Mouse (Mus musculus): ENCODE measurements at regions not wholly inside any gene's neighbourhood (a gene's known extent, or its start where the extent isn't known, plus 50 kb on each side); places are given as distances from the start of the nearest gene placed in this dataset.

DNA sequence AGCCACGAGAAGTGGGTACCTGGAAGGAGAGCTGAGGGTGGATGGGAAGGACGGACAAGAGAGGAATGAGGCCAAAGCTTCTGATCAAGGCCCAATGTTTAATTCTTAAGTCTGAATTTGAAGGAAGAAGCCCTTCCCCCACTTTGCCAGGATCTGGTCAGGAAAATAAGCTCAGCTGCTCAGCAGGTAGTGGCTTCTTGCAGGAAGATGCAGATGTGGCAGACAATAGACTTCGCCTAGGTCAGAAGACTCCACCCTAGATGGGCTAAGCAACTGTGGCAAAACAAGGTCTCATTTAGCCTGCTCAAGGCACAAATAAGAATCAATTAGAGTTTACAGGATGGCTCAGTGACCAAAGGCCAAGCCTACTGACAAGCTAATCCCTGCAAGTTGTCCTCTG lies 330.4 kb upstream of the Ercc4 start:
- no peaks in the 10 kb centered on the region for H3K4me1 ChIP-seq (ENCODE audit: control insufficient read depth in 1 of 2, insufficient read depth in 2 of 2, low read length in 2 of 2)
- no peak overlapping the region for H3K27ac ChIP-seq (ENCODE audit: control insufficient read depth, low read depth, low read length)
- H3K9me3 ChIP-seq (replicated peaks; ENCODE audit: insufficient read depth, low read length): no peaks in the 10 kb centered on the region
- no peaks in the 10 kb centered on the region for H3K79me2 ChIP-seq (ENCODE audit: control insufficient read depth, insufficient read depth, low read length, poor library complexity)
- no peak overlapping the region for H3K9ac ChIP-seq (ENCODE audit: control insufficient read depth, low read depth, low read length, poor library complexity, severe bottlenecking)
- no peak for DNase-seq (ENCODE audit: low read depth, low spot score)
- no peak overlapping the region for H3K4me3 ChIP-seq (ENCODE audit: control insufficient read depth in 1 of 2, insufficient read depth in 1 of 2, low read depth in 2 of 2, low read length in 2 of 2)
- no peaks in the 10 kb centered on the region for H3K27me3 ChIP-seq (ENCODE audit: control insufficient read depth in 1 of 2, insufficient read depth in 2 of 2, low read length in 2 of 2)
- no peaks in the 10 kb centered on the region for H3K36me3 ChIP-seq (ENCODE audit: control insufficient read depth in 1 of 2, insufficient read depth in 2 of 2, low read length in 2 of 2)
- TF ChIP-seq ZMIZ1 (IDR thresholded peaks at IDR 0.05; ENCODE audit: low read depth, low read length): no peak
- no peak for TF ChIP-seq ZC3H11A (IDR thresholded peaks at IDR 0.05; ENCODE audit: low read depth, low read length)
- TF ChIP-seq MAFK (IDR thresholded peaks at IDR 0.05; ENCODE audit: borderline replicate concordance, low read depth, low read length): no peak
- TF ChIP-seq POLR2AphosphoS2 (IDR thresholded peaks at IDR 0.05; ENCODE audit: low read length): no peak
- no peak for TF ChIP-seq MYB (IDR thresholded peaks at IDR 0.05; ENCODE audit: low read depth, low read length)
- no peak for TF ChIP-seq RAD21 (IDR thresholded peaks at IDR 0.05; ENCODE audit: low read depth, low read length)
- TF ChIP-seq UBTF (IDR thresholded peaks at IDR 0.05; ENCODE audit: borderline replicate concordance, insufficient read depth, low read depth, low read length): no peak
- no peak for TF ChIP-seq MYC (IDR thresholded peaks at IDR 0.05; ENCODE audit: low read depth, low read length)
- TF ChIP-seq EP300 (IDR thresholded peaks at IDR 0.05; ENCODE audit: low read depth in 1 of 2, low read length in 2 of 2): no peak
- TF ChIP-seq NELFE (IDR thresholded peaks at IDR 0.05; ENCODE audit: low read depth, low read length): no peak
- no peak for TF ChIP-seq TCF12 (IDR thresholded peaks at IDR 0.05; ENCODE audit: low read depth, low read length)
- TF ChIP-seq POLR2A (IDR thresholded peaks at IDR 0.05; ENCODE audit: control insufficient read depth in 1 of 2, insufficient read depth in 1 of 2, low read depth in 1 of 2, low read length in 2 of 2, poor library complexity in 1 of 2): no peak
- TF ChIP-seq TBP (IDR thresholded peaks at IDR 0.05; ENCODE audit: low read depth, low read length): no peak
- no peak for TF ChIP-seq CTCF (IDR thresholded peaks at IDR 0.05 in 2 of 3, conservative IDR thresholded peaks at IDR 0.05 in 1 of 3; ENCODE audit: control insufficient read depth in 1 of 3, insufficient read depth in 1 of 3, low read depth in 2 of 3, low read length in 3 of 3, poor library complexity in 1 of 3, severe bottlenecking in 1 of 3)
- TF ChIP-seq GATA1 (IDR thresholded peaks at IDR 0.05; ENCODE audit: low read depth, low read length): no peak
- no peak for TF ChIP-seq MAZ (IDR thresholded peaks at IDR 0.05; ENCODE audit: low read depth, low read length)
- TF ChIP-seq POLR2AphosphoS5 (IDR thresholded peaks at IDR 0.05; ENCODE audit: borderline replicate concordance, low read depth, low read length): no peak
- TF ChIP-seq TAL1 (IDR thresholded peaks at IDR 0.05; ENCODE audit: low read length): no peak
- TF ChIP-seq ETS1 (IDR thresholded peaks at IDR 0.05; ENCODE audit: low read depth, low read length): no peak
- TF ChIP-seq MAX (IDR thresholded peaks at IDR 0.05; ENCODE audit: low read length): no peak

DNA sequence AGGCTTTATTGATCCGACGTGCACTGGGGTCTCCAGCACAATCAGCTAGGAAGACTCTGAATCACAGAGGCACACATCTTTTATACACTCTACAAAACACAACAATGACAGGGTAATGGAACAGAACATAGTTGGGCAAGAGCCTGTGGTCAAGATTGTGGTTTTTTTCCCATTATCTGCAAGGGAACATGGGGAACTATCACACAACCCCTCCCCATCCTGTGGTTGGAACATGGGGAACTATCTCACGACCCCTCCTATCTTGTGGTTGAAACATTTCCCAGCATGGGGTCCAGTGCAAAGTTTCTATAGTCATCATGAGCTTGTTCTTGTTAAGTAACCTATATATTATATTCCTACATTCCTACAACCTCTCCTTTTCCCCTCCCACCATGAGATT lies 328.8 kb upstream of the Ercc4 start:
- Histone ChIP-seq H3K9me3 (replicated peaks; ENCODE audit: insufficient read depth, low read length) (no peaks in the 10 kb centered on the region), H3K79me2 (ENCODE audit: control insufficient read depth, insufficient read depth, low read length, poor library complexity) (no peaks in the 10 kb centered on the region), H3K9ac (ENCODE audit: control insufficient read depth, low read depth, low read length, poor library complexity, severe bottlenecking) (no peak overlapping the region), H3K4me3 (ENCODE audit: control insufficient read depth in 1 of 2, insufficient read depth in 1 of 2, low read depth in 2 of 2, low read length in 2 of 2) (no peak overlapping the region), H3K36me3 (ENCODE audit: control insufficient read depth in 1 of 2, insufficient read depth in 2 of 2, low read length in 2 of 2) (no peaks in the 10 kb centered on the region), H3K27me3 (ENCODE audit: control insufficient read depth in 1 of 2, insufficient read depth in 2 of 2, low read length in 2 of 2) (no peaks in the 10 kb centered on the region), H3K27ac (ENCODE audit: control insufficient read depth, low read depth, low read length) (no peak overlapping the region), H3K4me1 (ENCODE audit: control insufficient read depth in 1 of 2, insufficient read depth in 2 of 2, low read length in 2 of 2) (no peaks in the 10 kb centered on the region)
- DNase-seq (ENCODE audit: low read depth, low spot score): peak; percentile 22
- TF ChIP-seq BHLHE40 (IDR thresholded peaks at IDR 0.05; ENCODE audit: borderline replicate concordance, low read depth, low read length) (no peak), TAL1 (IDR thresholded peaks at IDR 0.05; ENCODE audit: low read length) (peak; percentile 11; the same call in 1 of the 2 replicates), TCF12 (IDR thresholded peaks at IDR 0.05; ENCODE audit: low read depth, low read length) (peak; percentile 22; the same call in 1 of the 2 replicates), EP300 (IDR thresholded peaks at IDR 0.05; ENCODE audit: low read depth in 1 of 2, low read length in 2 of 2) (peak in 1 of 2 experiments; percentile 37; a peak in 2 of 4 replicates)
